Mouse (Mus musculus): ENCODE measurements around the gene Kmt5b.

GRCm38 (mm10) chr19:3742716-3743115 lies 24.5 kb upstream of the Kmt5b start:
- TF ChIP-seq CTCF (IDR thresholded peaks at IDR 0.05; ENCODE audit: low read depth, low read length): no peak
- TF ChIP-seq POLR2A (IDR thresholded peaks at IDR 0.05; ENCODE audit: borderline replicate concordance, low read depth, low read length): no peak
